Mouse (Mus musculus): ENCODE results near the gene Slc29a2. TPM values are rescaled to one million over a fixed set of nuclear protein-coding genes. Genes with fewer than 3 reads are reported as not detected.

Gene Slc29a2
- polyA plus RNA-seq, 1 experiment from 2014 or later, result 1.7 TPM

DNA sequence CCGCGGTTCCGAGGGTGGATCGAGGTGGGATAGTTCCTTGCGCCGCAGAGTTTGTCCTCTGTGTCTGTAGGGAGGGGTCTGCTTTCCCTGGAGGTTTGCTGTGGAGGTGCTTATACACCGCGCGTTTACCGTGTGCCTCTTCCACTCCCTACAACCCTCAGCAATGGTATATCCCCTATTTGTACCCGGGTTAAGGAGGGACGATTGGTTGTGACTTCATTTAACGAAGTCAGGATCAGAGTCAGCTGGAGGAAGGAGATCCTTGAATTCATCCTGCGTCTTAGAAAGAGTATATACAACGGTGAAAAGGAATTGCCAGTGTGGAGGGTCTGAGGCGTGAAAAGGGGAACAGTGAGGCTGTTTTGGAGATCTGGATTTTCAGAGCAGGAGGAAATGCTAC is 17.9 kb downstream of the Slc29a2 start:
- Histone ChIP-seq H3K9me3 (ENCODE audit: control insufficient read depth, low read length) (no peaks in the 10 kb centered on the region), H3K4me1 (replicated peaks; ENCODE audit: control insufficient read depth, insufficient read depth) (peaks cover 6% of the 10 kb centered on the region), H3K27ac (replicated peaks) (peak overlapping the region; percentile 91), H3K36me3 (ENCODE audit: control insufficient read depth, insufficient read depth, low read length) (no peaks in the 10 kb centered on the region; the same call in 1 of the 2 replicates), H3K4me2 (replicated peaks; ENCODE audit: low read depth) (peak overlapping the region; percentile 96), H3K9ac (ENCODE audit: low read length) (peak overlapping the region; percentile 85), H3K4me3 (ENCODE audit: low read depth, low read length) (peak overlapping the region; percentile 79), H3K27me3 (ENCODE audit: control insufficient read depth, insufficient read depth, low read length) (no peaks in the 10 kb centered on the region)
- no peak for TF ChIP-seq CTCF (IDR thresholded peaks at IDR 0.05; ENCODE audit: low read depth)
- TF ChIP-seq EP300 (optimal IDR thresholded peaks at IDR 0.05), result no peak
- no peak for DNase-seq (ENCODE audit: low spot score)
- ATAC-seq (ENCODE audit: low FRiP score, low TSS enrichment), result no peak
- under 1% methylated on average over 16 of the region's 16 CpGs for WGBS

DNA sequence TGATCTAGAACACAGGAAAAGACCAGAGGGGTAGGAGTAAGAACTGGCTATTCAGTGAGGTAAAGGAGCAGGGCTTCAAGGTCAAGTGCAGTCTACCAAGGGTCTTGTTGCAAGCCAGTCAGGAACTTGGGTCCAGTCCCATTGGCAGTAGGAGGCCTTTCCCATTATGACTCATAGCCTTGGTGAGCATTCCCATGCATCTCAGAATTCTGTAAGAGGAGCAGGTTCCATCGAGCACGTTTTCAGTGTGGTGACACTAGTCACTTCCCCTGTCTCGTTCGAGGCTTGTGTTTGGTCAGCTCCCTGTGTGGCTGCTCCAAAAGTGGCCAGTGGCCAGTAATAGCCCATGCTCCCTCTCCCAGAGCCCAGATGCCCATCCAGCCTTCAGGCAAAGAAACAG is 21.9 kb downstream of the Slc29a2 start:
- Histone ChIP-seq H3K9ac (ENCODE audit: low read length) (no peak overlapping the region), H3K4me2 (replicated peaks; ENCODE audit: low read depth) (no peak overlapping the region), H3K27me3 (ENCODE audit: control insufficient read depth, insufficient read depth, low read length) (no peaks in the 10 kb centered on the region), H3K27ac (replicated peaks) (no peak overlapping the region), H3K9me3 (ENCODE audit: control insufficient read depth, low read length) (no peaks in the 10 kb centered on the region), H3K4me1 (replicated peaks; ENCODE audit: control insufficient read depth, insufficient read depth) (peaks cover under 1% of the 10 kb centered on the region; the same call in 1 of the 2 replicates), H3K36me3 (ENCODE audit: control insufficient read depth, insufficient read depth, low read length) (peaks cover 6% of the 10 kb centered on the region), H3K4me3 (ENCODE audit: low read depth, low read length) (no peak overlapping the region)
- ATAC-seq (ENCODE audit: low FRiP score, low TSS enrichment) (no peak), DNase-seq (ENCODE audit: low spot score) (no peak)
- 73% methylated on average over 4 of the region's 4 CpGs for WGBS
- TF ChIP-seq CTCF (IDR thresholded peaks at IDR 0.05; ENCODE audit: low read depth), result no peak
- TF ChIP-seq EP300 (optimal IDR thresholded peaks at IDR 0.05), result no peak

DNA sequence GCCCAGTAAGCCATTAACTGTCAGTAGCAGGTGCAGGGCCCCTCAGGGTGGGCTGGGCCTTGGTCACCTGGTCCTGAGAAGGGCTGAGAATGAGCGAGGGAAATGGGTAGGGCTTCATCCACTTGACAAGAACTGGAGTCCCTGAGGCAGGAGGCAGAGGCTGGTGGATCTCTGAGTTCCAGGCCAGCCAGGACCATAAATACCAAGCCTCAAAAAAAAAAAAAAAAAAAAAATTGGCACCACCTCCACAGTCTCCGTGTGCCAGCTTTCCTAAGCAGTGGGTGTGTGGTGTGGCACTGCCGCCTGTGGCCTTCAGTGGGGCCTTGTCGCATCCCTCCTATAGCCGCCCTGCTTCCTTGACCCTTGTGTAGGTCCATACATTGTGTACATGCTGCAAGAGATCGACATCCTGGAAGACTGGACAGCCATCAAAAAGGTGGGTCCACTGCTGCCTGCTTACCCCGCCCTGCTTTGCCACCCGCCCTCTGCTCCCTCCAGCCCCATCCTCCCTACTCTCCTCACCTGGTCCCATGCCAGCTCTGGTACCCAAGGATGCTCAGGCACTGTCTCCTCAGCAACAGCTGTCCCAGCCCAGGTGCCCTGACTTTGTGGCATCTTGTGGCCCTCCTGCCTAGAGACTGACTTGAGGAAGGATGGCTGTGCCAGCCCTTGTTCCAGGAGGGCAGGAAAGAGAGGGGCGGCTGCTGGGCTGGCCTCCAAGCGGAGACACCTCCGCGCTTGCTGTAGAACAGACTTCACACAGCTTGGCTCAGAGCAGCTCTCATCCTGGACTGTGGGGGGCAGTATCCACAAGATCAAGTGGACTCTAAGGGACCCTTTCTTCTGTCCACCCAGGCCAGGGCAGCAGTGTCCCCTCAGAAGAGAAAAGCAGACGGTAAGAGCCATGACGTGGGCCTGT is 24.7 kb downstream of the Slc29a2 start:
- no peaks in the 10 kb centered on the region for H3K9me3 ChIP-seq (ENCODE audit: control insufficient read depth, low read length)
- H3K36me3 ChIP-seq (ENCODE audit: control insufficient read depth, insufficient read depth, low read length), result peaks cover 6% of the 10 kb centered on the region
- TF ChIP-seq EP300 (optimal IDR thresholded peaks at IDR 0.05) (no peak), CTCF (IDR thresholded peaks at IDR 0.05; ENCODE audit: low read depth) (peak; percentile 23; the same call in 1 of the 2 replicates)
- no peaks in the 10 kb centered on the region; the same call in 1 of the 2 replicates for H3K4me1 ChIP-seq (replicated peaks; ENCODE audit: control insufficient read depth, insufficient read depth)
- H3K4me3 ChIP-seq (ENCODE audit: low read depth, low read length), result no peak overlapping the region
- H3K27me3 ChIP-seq (ENCODE audit: control insufficient read depth, insufficient read depth, low read length), result no peaks in the 10 kb centered on the region
- no peak overlapping the region for H3K9ac ChIP-seq (ENCODE audit: low read length)
- DNase-seq (ENCODE audit: low spot score), result no peak
- ATAC-seq (ENCODE audit: low FRiP score, low TSS enrichment), result no peak
- 76% methylated on average over 14 of the region's 14 CpGs for WGBS
- H3K4me2 ChIP-seq (replicated peaks; ENCODE audit: low read depth), result no peak overlapping the region
- no peak overlapping the region for H3K27ac ChIP-seq (replicated peaks)

DNA sequence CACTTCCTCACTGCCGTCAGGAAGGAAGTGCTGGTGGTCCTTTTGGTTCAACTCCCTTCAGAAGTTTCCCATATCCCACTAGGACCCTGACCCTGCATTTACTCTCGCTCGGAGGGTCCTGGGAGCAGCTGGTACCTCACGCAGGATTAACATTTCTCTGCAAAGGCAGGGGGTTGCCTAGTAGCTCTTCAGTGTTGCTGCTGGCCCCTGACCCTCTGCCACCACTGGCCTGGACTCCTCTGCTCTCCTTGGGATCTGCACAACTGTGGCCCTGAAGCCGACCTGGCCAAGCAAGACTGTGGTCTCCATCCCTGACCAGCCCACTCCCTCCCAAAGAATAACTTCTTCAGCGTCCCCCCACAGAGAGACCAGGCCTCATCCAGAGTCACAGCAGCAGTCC is 25.7 kb downstream of the Slc29a2 start:
- ATAC-seq (ENCODE audit: low FRiP score, low TSS enrichment) (no peak), DNase-seq (ENCODE audit: low spot score) (no peak)
- H3K9me3 ChIP-seq (ENCODE audit: control insufficient read depth, low read length), result no peaks in the 10 kb centered on the region
- no peaks in the 10 kb centered on the region for H3K27me3 ChIP-seq (ENCODE audit: control insufficient read depth, insufficient read depth, low read length)
- TF ChIP-seq CTCF (IDR thresholded peaks at IDR 0.05; ENCODE audit: low read depth), result no peak
- TF ChIP-seq EP300 (optimal IDR thresholded peaks at IDR 0.05), result no peak
- H3K4me2 ChIP-seq (replicated peaks; ENCODE audit: low read depth), result no peak overlapping the region
- no peaks in the 10 kb centered on the region; the same call in 1 of the 2 replicates for H3K4me1 ChIP-seq (replicated peaks; ENCODE audit: control insufficient read depth, insufficient read depth)
- no peak overlapping the region; the same call in 1 of the 2 replicates for H3K27ac ChIP-seq (replicated peaks)
- H3K9ac ChIP-seq (ENCODE audit: low read length), result no peak overlapping the region
- no peak overlapping the region for H3K4me3 ChIP-seq (ENCODE audit: low read depth, low read length)
- WGBS, result 79% methylated on average over 6 of the region's 6 CpGs
- H3K36me3 ChIP-seq (ENCODE audit: control insufficient read depth, insufficient read depth, low read length), result peaks cover 6% of the 10 kb centered on the region

DNA sequence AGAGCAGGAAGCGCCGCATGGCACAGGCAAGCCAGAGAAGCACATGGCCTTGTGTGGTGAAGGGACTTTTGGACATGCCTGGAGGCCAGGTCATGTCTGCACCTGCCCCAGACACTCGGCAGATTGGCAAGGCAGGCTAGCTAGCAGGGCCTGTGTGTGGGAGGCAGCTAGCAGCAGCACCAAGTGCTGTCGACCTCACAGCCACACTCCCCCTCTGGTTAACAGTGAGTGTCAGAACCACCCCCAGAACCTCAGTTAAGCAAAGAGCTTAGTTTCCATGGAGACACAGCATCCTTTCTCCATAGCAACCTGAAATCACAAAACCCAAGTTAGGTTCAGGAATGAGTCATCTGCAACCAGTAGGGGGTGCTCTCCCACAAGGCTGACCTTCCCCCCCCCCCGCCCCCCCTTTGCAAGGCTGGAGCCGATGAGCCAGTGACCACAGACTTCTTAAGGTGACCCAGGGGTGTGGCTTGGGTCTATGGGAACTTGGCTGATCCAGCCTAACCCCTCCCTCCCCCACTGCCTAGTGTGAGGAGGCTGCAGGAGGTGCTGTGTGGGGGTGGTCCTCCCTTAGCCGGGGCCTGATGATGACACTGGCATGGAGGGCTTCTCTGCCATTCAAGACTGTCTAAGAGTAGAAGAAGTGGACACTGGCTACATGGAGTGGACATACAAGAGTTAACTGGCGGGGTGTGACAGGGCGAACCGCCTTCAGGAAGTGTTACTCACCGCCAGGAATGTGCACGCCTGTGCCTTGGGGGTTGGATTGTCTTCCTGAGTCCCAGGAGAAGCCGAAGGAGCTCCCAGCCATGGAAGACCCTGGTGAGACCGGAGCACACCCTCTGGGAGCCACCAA is 26.6 kb downstream of the Slc29a2 start, which contains the start of gene Rin1:
Rin1 (plus strand) TSS at position 435 of the 859 bp plus-strand sequence.
- ATAC-seq (ENCODE audit: low FRiP score, low TSS enrichment) (peak; percentile 78), DNase-seq (ENCODE audit: low spot score) (peak; percentile 85)
- 18% methylated on average over 14 of the region's 14 CpGs for WGBS
- Histone ChIP-seq H3K4me3 (ENCODE audit: low read depth, low read length) (peak within 1 kb of the TSS; percentile 35), H3K27me3 (ENCODE audit: control insufficient read depth, insufficient read depth, low read length) (no peaks in the 10 kb centered on the region), H3K9me3 (ENCODE audit: control insufficient read depth, low read length) (no peaks in the 10 kb centered on the region), H3K4me2 (replicated peaks; ENCODE audit: low read depth) (peak within 1 kb of the TSS; percentile 63), H3K9ac (ENCODE audit: low read length) (peak within 1 kb of the TSS; percentile 49), H3K4me1 (replicated peaks; ENCODE audit: control insufficient read depth, insufficient read depth) (no peaks in the 10 kb centered on the region; the same call in 1 of the 2 replicates), H3K27ac (replicated peaks) (peak within 1 kb of the TSS; percentile 65), H3K36me3 (ENCODE audit: control insufficient read depth, insufficient read depth, low read length) (peaks cover 6% of the 10 kb centered on the region)
- TF ChIP-seq CTCF (IDR thresholded peaks at IDR 0.05; ENCODE audit: low read depth) (peak; percentile 74), EP300 (optimal IDR thresholded peaks at IDR 0.05) (no peak)
